Mouse (Mus musculus) myocyte (in vitro differentiated cells): ENCODE results near the gene Cldnd2. TPM values are rescaled to one million over a fixed set of nuclear protein-coding genes. Genes with fewer than 3 reads are reported as not detected.

ENCODE experiments used
- H3K27me3 ChIP-seq: one replicate; pipeline ENCODE4 v1.6.1; 2011; ENCODE audit not compliant: control insufficient read depth, insufficient read depth, insufficient read length
- H3K36me3 ChIP-seq: one replicate; pipeline ENCODE4 v1.6.1; 2011; ENCODE audit not compliant: control insufficient read depth, insufficient read depth
- H3K4me2 ChIP-seq: one replicate; pipeline ENCODE4 v1.6.1; 2011; ENCODE audit warnings: low read depth, control low read depth
- H3K4me3 ChIP-seq: one replicate; pipeline ENCODE4 v1.5.1; 2011; ENCODE audit warnings: mild to moderate bottlenecking, control low read depth, moderate library complexity
- H3K79me2 ChIP-seq: one replicate; pipeline ENCODE4 v1.6.1; 2011; ENCODE audit not compliant: control insufficient read depth, insufficient read depth
- H3ac ChIP-seq: one replicate; pipeline ENCODE4 v1.6.1; 2011; ENCODE audit not compliant: control insufficient read depth, insufficient read length
- CEBPB ChIP-seq: IDR thresholded peaks from 2 replicates; pipeline ENCODE4 v1.6.1; 2011; ENCODE audit warnings: mild to moderate bottlenecking, moderate library complexity; ENCODE audit not compliant: poor library complexity, insufficient read depth, severe bottlenecking
- E2F4 ChIP-seq: IDR thresholded peaks from one replicate; pipeline ENCODE4 v1.6.1; 2011; ENCODE audit warnings: mild to moderate bottlenecking, control low read depth, moderate library complexity; ENCODE audit not compliant: insufficient read depth
- MAX ChIP-seq: IDR thresholded peaks from one replicate; pipeline ENCODE4 v1.6.1; 2011; ENCODE audit warnings: low read depth, mild to moderate bottlenecking, control low read depth
- MYOD1 ChIP-seq, 3 experiments: IDR thresholded peaks; one replicate each; pipeline ENCODE4 v1.6.1; 2011; ENCODE audit warnings: control low read depth in 2 of 3, low read depth in 2 of 3, mild to moderate bottlenecking in 2 of 3, moderate library complexity in 1 of 3; ENCODE audit not compliant: insufficient read length in 2 of 3, control insufficient read depth in 1 of 3
- MYOG ChIP-seq, 3 experiments: IDR thresholded peaks; one replicate each; pipeline ENCODE4 v1.6.1; 2011; ENCODE audit warnings: control low read depth in 2 of 3, low read depth in 2 of 3, mild to moderate bottlenecking in 2 of 3; ENCODE audit not compliant: insufficient read length in 2 of 3, control insufficient read depth in 1 of 3, insufficient read depth in 1 of 3
- POLR2A ChIP-seq: IDR thresholded peaks from one replicate; pipeline ENCODE4 v1.6.1; 2011; ENCODE audit warnings: low read depth, mild to moderate bottlenecking, control low read depth, moderate library complexity; ENCODE audit not compliant: insufficient read length
- POLR2AphosphoS2 ChIP-seq: IDR thresholded peaks from one replicate; pipeline ENCODE4 v1.6.1; 2011; ENCODE audit warnings: low read depth, control low read depth; ENCODE audit not compliant: insufficient read length
- REST ChIP-seq: IDR thresholded peaks from one replicate; pipeline ENCODE4 v1.6.1; 2011; ENCODE audit warnings: mild to moderate bottlenecking, control low read depth, moderate library complexity; ENCODE audit not compliant: insufficient read depth, insufficient read length
- SRF ChIP-seq: IDR thresholded peaks from one replicate; pipeline ENCODE4 v1.6.1; 2011; ENCODE audit warnings: low read depth; ENCODE audit not compliant: control insufficient read depth, insufficient read length
- TCF12 ChIP-seq: IDR thresholded peaks from one replicate; pipeline ENCODE4 v1.6.1; 2011; ENCODE audit warnings: mild to moderate bottlenecking, control low read depth; ENCODE audit not compliant: poor library complexity, insufficient read depth, severe bottlenecking
- TCF3 ChIP-seq: IDR thresholded peaks from one replicate; pipeline ENCODE4 v1.6.1; 2011; ENCODE audit warnings: low read depth, control low read depth; ENCODE audit not compliant: insufficient read length
- USF1 ChIP-seq: IDR thresholded peaks from one replicate; pipeline ENCODE4 v1.6.1; 2011; ENCODE audit warnings: low read depth, mild to moderate bottlenecking, control low read depth, moderate library complexity
- polyA plus RNA-seq: library from polyadenylated mRNA; unstranded; fragments of >200 nt; fragmentation: generic; extraction: Trizol; gene quantifications from one replicate; pipeline ENCODE4 v1.2.1, GENCODE M21; 2012; ENCODE audit warnings: missing spikeins

Gene Cldnd2
- polyA plus RNA-seq, 1 experiment, result not detected

- H3K36me3 ChIP-seq, result peaks cover 3% of the 10 kb centered on the region
- no peak for TF ChIP-seq TCF3
- no peak for TF ChIP-seq SRF
- TF ChIP-seq USF1, result no peak
- no peak for TF ChIP-seq CEBPB
- TF ChIP-seq E2F4, result no peak
- TF ChIP-seq POLR2AphosphoS2, result no peak
- TF ChIP-seq MYOD1 (IDR thresholded peaks at IDR 0.05; ENCODE audit: control insufficient read depth in 1 of 3, insufficient read length in 2 of 3, low read depth in 2 of 3), result no peak
- TF ChIP-seq REST, result no peak
- TF ChIP-seq MAX, result no peak
- TF ChIP-seq TCF12, result no peak
- no peak for TF ChIP-seq POLR2A
- TF ChIP-seq MYOG (IDR thresholded peaks at IDR 0.05; ENCODE audit: control insufficient read depth in 1 of 3, insufficient read depth in 1 of 3, insufficient read length in 2 of 3, low read depth in 2 of 3), result no peak
These were observed 9.2 kb downstream of the Cldnd2 start for GRCm38 (mm10) chr7:43449811-43450210.

GRCm38 (mm10) chr7:43451726-43452125, 11.1 kb downstream of the Cldnd2 start:
- Histone ChIP-seq H3K4me3 (no peak overlapping the region), H3ac (no peak overlapping the region), H3K79me2 (no peaks in the 10 kb centered on the region), H3K36me3 (peaks cover 3% of the 10 kb centered on the region), H3K27me3 (no peaks in the 10 kb centered on the region), H3K4me2 (no peak overlapping the region)
- TF ChIP-seq CEBPB (no peak), REST (no peak), POLR2AphosphoS2 (no peak), MYOD1 (IDR thresholded peaks at IDR 0.05; ENCODE audit: control insufficient read depth in 1 of 3, insufficient read length in 2 of 3, low read depth in 2 of 3) (no peak), MAX (no peak), E2F4 (no peak), TCF3 (no peak), MYOG (IDR thresholded peaks at IDR 0.05; ENCODE audit: control insufficient read depth in 1 of 3, insufficient read depth in 1 of 3, insufficient read length in 2 of 3, low read depth in 2 of 3) (no peak), SRF (no peak), USF1 (no peak), POLR2A (no peak), TCF12 (no peak)

More at GRCm38 (mm10) chr7:43449811-43450210, 9.2 kb downstream of the Cldnd2 start:
- peaks cover 4% of the 10 kb centered on the region for H3K79me2 ChIP-seq
- no peak overlapping the region for H3ac ChIP-seq
- no peak overlapping the region for H3K4me3 ChIP-seq
- no peaks in the 10 kb centered on the region for H3K27me3 ChIP-seq
- H3K4me2 ChIP-seq, result no peak overlapping the region

- H3K36me3 ChIP-seq, result peaks cover 3% of the 10 kb centered on the region
- no peaks in the 10 kb centered on the region for H3K27me3 ChIP-seq
- H3ac ChIP-seq, result no peak overlapping the region
- H3K79me2 ChIP-seq, result no peaks in the 10 kb centered on the region
- no peak overlapping the region for H3K4me3 ChIP-seq
- TF ChIP-seq MYOG (IDR thresholded peaks at IDR 0.05; ENCODE audit: control insufficient read depth in 1 of 3, insufficient read depth in 1 of 3, insufficient read length in 2 of 3, low read depth in 2 of 3), result no peak
- TF ChIP-seq MYOD1 (IDR thresholded peaks at IDR 0.05; ENCODE audit: control insufficient read depth in 1 of 3, insufficient read length in 2 of 3, low read depth in 2 of 3), result no peak
- TF ChIP-seq CEBPB, result no peak
- no peak for TF ChIP-seq SRF
- no peak for TF ChIP-seq E2F4
- no peak for TF ChIP-seq POLR2AphosphoS2
- TF ChIP-seq REST, result no peak
- no peak for TF ChIP-seq TCF12
- TF ChIP-seq MAX, result no peak
- TF ChIP-seq POLR2A, result no peak
- TF ChIP-seq TCF3, result no peak
- TF ChIP-seq USF1, result no peak
- H3K4me2 ChIP-seq, result no peak overlapping the region
These were observed 12.0 kb downstream of the Cldnd2 start for GRCm38 (mm10) chr7:43452609-43453008.

GRCm38 (mm10) chr7:43453599-43454355, 13.2 kb downstream of the Cldnd2 start:
- H3K36me3 ChIP-seq, result peaks cover 3% of the 10 kb centered on the region
- no peak overlapping the region for H3ac ChIP-seq
- H3K79me2 ChIP-seq, result no peaks in the 10 kb centered on the region
- H3K27me3 ChIP-seq, result no peaks in the 10 kb centered on the region
- no peak overlapping the region for H3K4me3 ChIP-seq
- TF ChIP-seq TCF3 (no peak), SRF (no peak), REST (no peak), POLR2A (no peak), MAX (no peak), TCF12 (no peak), MYOD1 (IDR thresholded peaks at IDR 0.05; ENCODE audit: control insufficient read depth in 1 of 3, insufficient read length in 2 of 3, low read depth in 2 of 3) (no peak), USF1 (no peak), MYOG (IDR thresholded peaks at IDR 0.05; ENCODE audit: control insufficient read depth in 1 of 3, insufficient read depth in 1 of 3, insufficient read length in 2 of 3, low read depth in 2 of 3) (no peak), CEBPB (no peak), E2F4 (no peak), POLR2AphosphoS2 (no peak)
- no peak overlapping the region for H3K4me2 ChIP-seq
